Mouse (Mus musculus): Measurements from ENCODE around the gene Vangl1. TPM values are rescaled to one million over a fixed set of nuclear protein-coding genes. Genes with fewer than 3 reads are reported as not detected.

Vangl1 gene
- total RNA-seq, 2 experiments from 2014 or later: 3.4 to 6.0 TPM

DNA sequence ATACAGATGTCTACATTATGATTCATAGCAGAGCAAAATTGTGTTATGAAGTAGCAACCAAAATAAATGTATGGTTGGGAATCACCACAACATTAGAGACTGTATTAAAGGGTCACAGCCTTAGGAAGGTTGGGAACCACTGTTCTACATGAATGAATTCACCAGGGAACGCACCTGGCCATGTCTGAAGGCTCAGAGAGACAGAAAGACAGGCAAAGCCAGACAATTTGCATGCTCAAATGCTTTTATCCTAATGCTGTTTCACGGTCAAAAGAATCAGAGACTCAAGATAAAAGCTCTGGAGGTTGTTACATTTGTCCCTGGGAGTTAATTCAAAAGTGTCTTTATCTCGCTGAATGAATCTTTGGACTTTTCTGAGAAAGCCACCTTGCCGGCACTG lies 52.6 kb downstream of the Vangl1 start:
- DNase-seq (ENCODE audit: low spot score in 2 of 2): no peak
- intact Hi-C loops (cut with DNase I): no loop called here

DNA sequence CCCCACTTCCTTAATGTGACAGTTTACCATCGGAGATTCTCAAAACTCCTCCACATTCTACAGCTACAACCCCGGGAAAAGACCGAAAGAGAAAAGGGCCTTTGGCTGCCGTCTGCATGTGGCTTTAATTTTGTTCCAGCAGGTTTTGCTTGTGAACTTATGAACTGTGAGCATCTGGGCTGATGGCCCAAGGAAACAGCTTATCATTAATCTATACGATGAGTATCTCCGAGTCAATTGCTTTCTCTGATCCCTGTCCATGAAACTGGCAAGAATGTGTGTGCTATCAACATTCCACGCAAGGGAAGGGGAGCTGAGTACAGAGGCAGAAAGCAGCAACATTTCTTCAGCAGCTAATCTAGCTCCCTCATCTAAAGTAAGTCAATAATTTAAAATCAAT lies 54.6 kb downstream of the Vangl1 start:
- intact Hi-C loops (cut with DNase I): no loop called here
- no peak for DNase-seq (ENCODE audit: low spot score in 2 of 2)

DNA sequence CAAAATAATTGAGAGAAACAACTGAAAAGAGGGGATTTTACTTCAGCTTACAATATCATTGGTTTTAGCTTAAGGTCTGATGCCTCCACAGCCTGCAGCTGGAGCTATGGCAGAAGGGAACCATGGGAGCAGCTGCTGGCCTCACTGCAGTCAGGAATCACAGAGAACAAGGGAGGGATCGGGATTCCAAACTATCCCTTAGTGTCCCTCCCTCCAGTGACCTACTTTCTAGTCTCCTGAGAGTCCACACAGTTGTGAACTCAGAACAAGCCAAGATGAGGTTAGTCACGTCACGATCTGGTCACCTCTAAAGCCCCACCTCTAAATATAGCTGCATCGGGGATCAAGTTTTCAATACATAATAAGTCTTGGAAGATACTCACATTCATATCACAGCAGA lies 57.3 kb downstream of the Vangl1 start:
- DNase-seq (ENCODE audit: low spot score in 2 of 2): no peak
- intact Hi-C loops (cut with DNase I): no loop called here

DNA sequence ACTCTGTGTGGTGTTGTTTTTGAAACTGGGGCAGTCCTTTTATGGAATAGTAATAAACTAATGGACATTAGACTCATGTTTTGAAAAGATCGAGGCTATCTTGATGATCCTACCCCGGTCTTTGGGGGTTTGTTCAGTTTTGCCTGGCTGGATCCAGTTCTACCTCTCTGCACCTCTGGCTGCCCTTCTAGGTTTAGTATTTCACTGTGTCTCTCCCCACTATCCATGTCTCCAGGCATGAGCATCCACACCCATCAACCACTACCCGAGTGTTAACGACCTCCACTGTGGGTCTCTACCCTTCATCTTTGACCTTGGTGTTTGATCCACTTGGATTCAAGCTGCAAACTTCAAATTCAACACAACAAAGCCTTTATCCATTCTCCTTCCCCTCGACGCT lies 58.1 kb downstream of the Vangl1 start:
- intact Hi-C loops (cut with DNase I): no loop called here
- DNase-seq (ENCODE audit: low spot score in 2 of 2): no peak

GRCm38 (mm10) chr3:102145645-102146386 lies 58.7 kb downstream of the Vangl1 start:
- intact Hi-C loops (cut with DNase I): no loop called here
- no peak for DNase-seq (ENCODE audit: low spot score in 2 of 2)

- intact Hi-C loops (cut with DNase I): no loop called here
These were observed 60.1 kb downstream of the Vangl1 start for GRCm38 (mm10) chr3:102144401-102144800.

GRCm38 (mm10) chr3:102143536-102143935 lies 61.0 kb downstream of the Vangl1 start:
- intact Hi-C loops (cut with DNase I): no loop called here
- no peak for DNase-seq (ENCODE audit: low spot score in 2 of 2)

More at GRCm38 (mm10) chr3:102144401-102144800, 60.1 kb downstream of the Vangl1 start:
- DNase-seq (ENCODE audit: low spot score in 2 of 2): no peak

- intact Hi-C loops (cut with DNase I): no loop called here
These were observed 61.5 kb downstream of the Vangl1 start for GRCm38 (mm10) chr3:102142947-102143346.

GRCm38 (mm10) chr3:102141893-102142292 lies 62.6 kb downstream of the Vangl1 start:
- no peak for DNase-seq (ENCODE audit: low spot score in 2 of 2)
- intact Hi-C loops (cut with DNase I): no loop called here

More at GRCm38 (mm10) chr3:102142947-102143346, 61.5 kb downstream of the Vangl1 start:
- no peak for DNase-seq (ENCODE audit: low spot score in 2 of 2)

GRCm38 (mm10) chr3:102141451-102141850 lies 63.0 kb downstream of the Vangl1 start:
- intact Hi-C loops (cut with DNase I): no loop called here

GRCm38 (mm10) chr3:102140606-102141005 lies 63.9 kb downstream of the Vangl1 start:
- no peak for DNase-seq (ENCODE audit: low spot score in 2 of 2)
- intact Hi-C loops (cut with DNase I): no loop called here

More at GRCm38 (mm10) chr3:102141451-102141850, 63.0 kb downstream of the Vangl1 start:
- peak in 1 of 2 experiments; percentile 22 for DNase-seq (ENCODE audit: low spot score in 2 of 2)

GRCm38 (mm10) chr3:102138899-102139298 lies 65.6 kb downstream of the Vangl1 start:
- intact Hi-C loops (cut with DNase I): no loop called here
- no peak for DNase-seq (ENCODE audit: low spot score in 2 of 2)

- intact Hi-C loops (cut with DNase I): no loop called here
- no peak for DNase-seq (ENCODE audit: low spot score in 2 of 2)
These were observed 67.3 kb downstream of the Vangl1 start for GRCm38 (mm10) chr3:102137158-102137557.

GRCm38 (mm10) chr3:102135389-102136113 lies 68.9 kb downstream of the Vangl1 start:
- no peak for DNase-seq (ENCODE audit: low spot score in 2 of 2)
- intact Hi-C loops (cut with DNase I): no loop called here

GRCm38 (mm10) chr3:102131627-102132324 lies 72.7 kb downstream of the Vangl1 start:
- no peak for DNase-seq (ENCODE audit: low spot score in 2 of 2)
- intact Hi-C loops (cut with DNase I): no loop called here

- no peak for DNase-seq (ENCODE audit: low spot score in 2 of 2)
- intact Hi-C loops (cut with DNase I): no loop called here
These were observed 74.0 kb downstream of the Vangl1 start for GRCm38 (mm10) chr3:102130478-102130877.

DNA sequence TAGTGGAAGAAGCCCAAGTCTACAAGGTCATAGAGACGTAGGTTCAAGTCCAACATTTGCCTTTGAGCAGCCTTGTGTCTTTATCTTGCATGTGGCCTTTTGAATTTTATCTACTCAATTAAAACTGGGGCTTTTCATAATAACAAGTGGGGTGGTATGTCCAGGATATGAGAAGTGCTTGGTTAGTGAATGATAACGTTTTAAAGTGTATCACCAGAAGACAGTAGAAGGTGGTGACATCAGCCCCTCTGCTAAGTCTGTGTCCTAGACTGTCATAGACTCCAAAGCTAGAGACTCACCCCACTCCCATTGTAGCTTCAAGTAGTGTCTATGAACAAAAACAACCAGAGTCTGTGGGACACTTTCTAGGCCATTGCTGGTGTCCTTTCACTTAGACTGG lies 76.3 kb downstream of the Vangl1 start:
- no peak for DNase-seq (ENCODE audit: low spot score in 2 of 2)
- intact Hi-C loops (cut with DNase I): no loop called here

- DNase-seq (ENCODE audit: low spot score in 2 of 2): no peak
- intact Hi-C loops (cut with DNase I): no loop called here
These were observed 77.4 kb downstream of the Vangl1 start for GRCm38 (mm10) chr3:102127114-102127513.

- no peak for DNase-seq (ENCODE audit: low spot score in 2 of 2)
- intact Hi-C loops (cut with DNase I): no loop called here
These were observed 78.9 kb downstream of the Vangl1 start for GRCm38 (mm10) chr3:102125546-102125945.

GRCm38 (mm10) chr3:102123654-102124053 lies 80.8 kb downstream of the Vangl1 start:
- intact Hi-C loops (cut with DNase I): no loop called here
- DNase-seq (ENCODE audit: low spot score in 2 of 2): no peak
